Mouse (Mus musculus) hindbrain, embryonic 14.5 days (tissue): ENCODE results near the gene Cdh1. TPM values are rescaled to one million over a fixed set of nuclear protein-coding genes. Genes with fewer than 3 reads are reported as not detected.
"Not testable (repeated sequence)": the region's sequence is repeated elsewhere in the genome, so short reads cannot be mapped to it uniquely, and the experiment has no call there.

ENCODE experiments used
- ATAC-seq: fragments of 200-750 bp; cut with Nextera tagmentation; 2 replicates; pipeline ENCODE4 v1.8.0; 2017; ENCODE audit warnings: moderate number of reproducible peaks, mild to moderate bottlenecking, moderate TSS enrichment, moderate library complexity; ENCODE audit not compliant: low FRiP score
- DNase-seq: peaks from one replicate; pipeline ENCODE4 v3.0.0-alpha.2; 2015; ENCODE audit warnings: low spot score
- H3K27ac ChIP-seq: fragments of 300-500 bp; sonication (generic); 2 replicates; pipeline ENCODE4 v1.5.1; 2014; ENCODE audit warnings: mild to moderate bottlenecking, moderate library complexity
- H3K27me3 ChIP-seq: fragments of 300-500 bp; sonication (generic); 2 replicates; pipeline ENCODE4 v1.6.1; 2014; ENCODE audit warnings: mild to moderate bottlenecking, low read length, mixed read lengths; ENCODE audit not compliant: control insufficient read depth, insufficient read depth
- H3K36me3 ChIP-seq: fragments of 300-500 bp; sonication (generic); replicated peaks from 2 replicates; pipeline ENCODE4 v1.6.1; 2014; ENCODE audit not compliant: control insufficient read depth, insufficient read depth
- H3K4me1 ChIP-seq: fragments of 300-500 bp; sonication (generic); replicated peaks from 2 replicates; pipeline ENCODE4 v1.6.1; 2014; ENCODE audit warnings: antibody characterized with exemption, low read length, mixed read lengths; ENCODE audit not compliant: control insufficient read depth, insufficient read depth
- H3K4me2 ChIP-seq: fragments of 300-500 bp; sonication (generic); replicated peaks from 2 replicates; pipeline ENCODE4 v1.6.1; 2014; ENCODE audit warnings: mild to moderate bottlenecking, moderate library complexity
- H3K4me3 ChIP-seq: fragments of 300-500 bp; sonication (generic); replicated peaks from 2 replicates; pipeline ENCODE4 v1.5.1; 2014; ENCODE audit warnings: mild to moderate bottlenecking, low read length
- H3K9ac ChIP-seq: fragments of 300-500 bp; sonication (generic); 2 replicates; pipeline ENCODE4 v1.6.1; 2014
- H3K9me3 ChIP-seq: fragments of 300-500 bp; sonication (generic); 2 replicates; pipeline ENCODE4 v1.6.1; 2016; ENCODE audit warnings: low read length; ENCODE audit not compliant: control insufficient read depth
- WGBS: fragments of 180-500 bp; shearing (Covaris S2); extraction: QIAGEN DNeasy Blood & Tissue Kit; methylation state at CpG from one replicate; pipeline ENCODE4 v1.1.7; 2014; 5-methylcytosine and 5-hydroxymethylcytosine counted together
- polyA plus RNA-seq: library from polyadenylated mRNA; unstranded; fragments of >200 nt; fragmentation: Nextera tagmentation; extraction: Ambion mirVana; gene quantifications from 2 replicates; pipeline ENCODE4 v1.2.1, GENCODE M21; 2014

Cdh1 gene
- polyA plus RNA-seq, 1 experiment from 2014 or later = 1.5 TPM

DNA sequence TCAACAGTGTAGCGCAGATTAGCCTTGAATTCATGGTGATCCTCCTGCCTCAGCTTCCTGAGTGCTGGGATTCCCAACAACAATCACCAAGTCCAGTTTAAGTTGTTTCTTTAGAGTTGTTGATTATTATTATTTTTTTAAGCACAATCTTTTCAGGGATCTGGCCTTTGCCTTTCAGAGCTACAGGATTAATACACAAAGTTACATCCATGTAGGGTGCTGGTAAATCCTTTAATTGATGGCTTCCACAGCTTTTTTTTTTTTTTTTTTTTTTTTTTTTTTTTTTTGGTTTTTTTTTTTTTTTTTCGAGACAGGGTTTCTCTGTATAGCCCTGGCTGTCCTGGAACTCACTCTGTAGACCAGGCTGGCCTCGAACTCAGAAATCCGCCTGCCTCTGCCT is 4.6 kb downstream of the Cdh1 start:
- H3K36me3 ChIP-seq, H3K27ac ChIP-seq, H3K4me3 ChIP-seq, H3K9ac ChIP-seq, ATAC-seq, H3K9me3 ChIP-seq, H3K4me2 ChIP-seq, DNase-seq: not testable (repeated sequence)
- Histone ChIP-seq H3K4me1 (peaks cover 15% of the 10 kb centered on the region; the same call in 1 of the 2 replicates), H3K27me3 (peaks cover 47% of the 10 kb centered on the region)
- WGBS = 100% methylated on average over 3 of the region's 4 CpGs

DNA sequence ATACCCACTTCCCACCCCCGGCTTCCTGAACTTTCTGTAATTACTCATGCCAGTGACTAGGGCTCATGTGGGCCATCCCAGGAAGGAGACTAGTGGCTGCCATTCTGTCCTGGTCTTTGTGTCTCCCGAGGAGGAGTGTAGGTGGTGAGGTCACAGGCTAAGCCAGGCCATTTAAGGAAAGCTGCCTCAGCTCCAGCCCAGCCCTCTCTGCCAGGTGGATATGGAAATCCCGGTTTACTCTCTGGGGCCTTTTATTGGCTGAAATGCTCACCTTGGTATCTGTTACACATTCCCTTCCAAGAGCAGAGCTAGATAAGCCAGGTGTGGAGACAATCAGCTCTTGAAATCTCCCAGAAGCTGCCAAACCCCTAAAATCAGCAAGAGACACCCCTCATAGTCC is 5.3 kb downstream of the Cdh1 start:
- H3K9me3 ChIP-seq = no peaks in the 10 kb centered on the region
- peaks cover 41% of the 10 kb centered on the region for H3K27me3 ChIP-seq
- DNase-seq = no peak
- H3K9ac ChIP-seq = no peak overlapping the region
- WGBS = 80% methylated on average over 3 of the region's 3 CpGs
- H3K4me3 ChIP-seq = no peak overlapping the region
- peaks cover 9% of the 10 kb centered on the region; the same call in 1 of the 2 replicates for H3K4me1 ChIP-seq
- no peaks in the 10 kb centered on the region for H3K36me3 ChIP-seq
- no peak overlapping the region for H3K27ac ChIP-seq
- no peak overlapping the region for H3K4me2 ChIP-seq
- no peak for ATAC-seq

DNA sequence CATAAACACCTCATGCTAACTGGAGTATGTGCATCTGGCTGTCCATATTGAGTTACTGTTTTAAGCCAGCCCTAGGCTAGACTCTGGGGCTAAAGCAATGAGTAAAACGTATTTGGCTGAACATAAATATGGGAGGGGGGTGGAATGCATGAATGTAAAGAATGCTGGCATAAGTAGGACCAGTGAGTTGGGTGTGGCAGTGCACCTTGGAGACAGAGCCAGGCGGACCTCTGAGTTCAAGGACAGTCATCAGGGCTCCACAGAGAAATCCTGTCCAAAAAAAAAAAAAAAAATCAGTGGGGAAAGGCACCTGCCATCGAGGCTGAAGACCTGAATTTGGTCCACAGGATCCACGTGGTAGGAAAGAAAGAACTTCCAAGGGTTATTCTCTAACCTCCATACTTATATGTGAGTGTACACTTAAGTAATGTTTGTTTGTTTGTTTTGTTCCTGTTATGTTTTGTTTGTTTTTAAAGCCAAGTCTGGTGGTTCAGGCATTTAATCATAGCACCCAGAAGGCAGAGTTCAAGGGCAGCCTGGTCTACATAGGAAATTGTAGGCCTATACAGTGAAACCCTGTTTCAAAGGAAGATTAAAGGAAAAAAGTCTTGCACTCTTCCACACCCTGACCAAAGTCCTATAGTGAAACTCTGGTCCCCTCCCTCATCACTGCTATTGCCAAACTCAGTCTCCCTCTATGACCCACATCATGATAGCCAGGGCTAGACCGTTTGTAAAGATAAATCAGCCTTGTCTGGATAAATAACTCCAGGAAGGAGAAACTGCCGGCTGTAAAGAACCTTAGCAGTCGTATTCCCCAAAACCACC is 6.1 kb downstream of the Cdh1 start:
- Histone ChIP-seq H3K27ac (no peak overlapping the region), H3K4me1 (0 out of 2 replicates have a peak, but pooled peaks cover under 1% of the 10 kb centered on the region), H3K36me3 (no peaks in the 10 kb centered on the region), H3K9ac (no peak overlapping the region), H3K27me3 (peaks cover 33% of the 10 kb centered on the region), H3K4me3 (no peak overlapping the region), H3K9me3 (no peaks in the 10 kb centered on the region), H3K4me2 (no peak overlapping the region)
- WGBS = 71% methylated on average over 7 of the region's 7 CpGs
- ATAC-seq (no peak), DNase-seq (no peak)

DNA sequence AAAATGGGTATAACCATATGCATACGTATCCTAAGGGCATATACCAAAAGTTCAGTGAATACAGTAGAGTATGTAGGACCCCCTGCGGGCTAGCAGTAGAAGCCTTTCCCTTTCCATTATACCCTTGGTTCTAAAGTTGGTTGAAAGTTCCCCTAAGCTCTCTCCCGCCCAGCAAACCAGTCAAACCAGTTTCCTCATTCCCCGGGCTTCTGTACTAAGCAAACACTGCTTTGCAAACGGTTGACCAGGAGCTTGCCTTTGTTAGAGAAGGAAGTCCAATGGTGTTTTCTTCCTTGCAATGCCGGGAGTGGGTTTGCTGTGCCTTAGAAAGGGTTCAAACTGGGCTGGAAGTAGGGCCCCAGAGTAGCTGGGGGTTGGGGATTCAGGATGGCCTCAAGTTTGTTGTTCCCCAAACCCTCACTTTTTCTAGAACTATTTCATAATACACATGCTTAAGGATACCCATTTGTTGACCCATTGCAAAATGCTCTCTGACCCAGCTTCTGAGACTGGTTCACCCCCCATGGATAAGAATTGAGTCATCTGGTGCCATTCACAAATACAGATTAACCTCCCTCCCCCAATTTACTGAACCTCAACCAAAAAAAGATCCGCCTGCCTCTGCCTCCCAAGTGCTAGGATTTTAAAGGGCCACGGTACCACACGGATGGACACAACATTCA is 7.9 kb downstream of the Cdh1 start:
- ATAC-seq (no peak), DNase-seq (no peak)
- Histone ChIP-seq H3K4me3 (no peak overlapping the region), H3K36me3 (no peaks in the 10 kb centered on the region), H3K4me2 (no peak overlapping the region), H3K9ac (no peak overlapping the region), H3K27ac (no peak overlapping the region), H3K9me3 (no peaks in the 10 kb centered on the region), H3K4me1 (no peaks in the 10 kb centered on the region), H3K27me3 (peaks cover 15% of the 10 kb centered on the region)
- WGBS = 67% methylated on average over 9 of the region's 9 CpGs

DNA sequence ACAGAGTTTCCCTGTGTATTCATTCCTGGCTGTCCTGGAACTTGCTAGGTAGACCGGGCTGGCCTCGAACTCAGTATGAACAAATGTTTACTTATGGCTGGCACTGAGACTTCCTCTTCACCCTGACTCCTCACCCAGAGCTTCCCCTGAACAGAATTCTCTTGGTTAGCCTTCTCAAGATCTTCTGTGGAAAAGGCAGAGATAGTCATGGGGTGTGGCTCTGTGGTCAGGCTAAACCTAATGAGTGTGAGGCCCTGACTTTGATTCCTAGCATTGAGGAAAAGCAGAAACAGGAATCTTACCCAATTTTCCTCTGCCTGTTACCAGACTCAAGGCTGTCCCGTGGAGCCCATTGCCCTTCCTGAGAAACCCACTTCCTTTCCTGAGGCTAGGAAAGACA is 8.9 kb downstream of the Cdh1 start:
- Histone ChIP-seq H3K4me1 (no peaks in the 10 kb centered on the region), H3K36me3 (no peaks in the 10 kb centered on the region), H3K4me2 (no peak overlapping the region), H3K27me3 (peaks cover 7% of the 10 kb centered on the region), H3K9me3 (no peaks in the 10 kb centered on the region), H3K9ac (no peak overlapping the region), H3K4me3 (no peak overlapping the region), H3K27ac (no peak overlapping the region)
- no peak for ATAC-seq
- 78% methylated on average over 3 of the region's 3 CpGs for WGBS
- no peak for DNase-seq

DNA sequence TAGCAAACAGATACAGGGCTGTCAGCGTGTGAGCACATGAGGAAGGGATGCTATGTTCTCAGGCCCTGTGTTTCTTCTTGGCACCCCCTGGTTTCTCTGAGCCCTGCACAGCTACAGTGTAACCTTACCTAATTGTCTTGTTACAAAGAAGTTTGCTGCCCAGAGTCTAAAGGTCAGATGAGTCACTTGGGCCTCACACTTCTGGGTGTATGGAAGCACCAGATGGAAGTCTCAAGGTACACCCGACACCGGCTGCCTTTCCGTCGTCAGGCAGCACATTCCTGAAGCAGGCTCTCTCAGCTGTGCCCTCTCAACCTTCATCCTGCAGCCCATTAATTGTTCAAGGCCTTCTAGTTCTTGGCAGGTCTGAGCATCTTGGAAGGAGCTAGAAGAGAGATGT is 11.6 kb downstream of the Cdh1 start:
- WGBS = 67% methylated on average over 5 of the region's 5 CpGs

DNA sequence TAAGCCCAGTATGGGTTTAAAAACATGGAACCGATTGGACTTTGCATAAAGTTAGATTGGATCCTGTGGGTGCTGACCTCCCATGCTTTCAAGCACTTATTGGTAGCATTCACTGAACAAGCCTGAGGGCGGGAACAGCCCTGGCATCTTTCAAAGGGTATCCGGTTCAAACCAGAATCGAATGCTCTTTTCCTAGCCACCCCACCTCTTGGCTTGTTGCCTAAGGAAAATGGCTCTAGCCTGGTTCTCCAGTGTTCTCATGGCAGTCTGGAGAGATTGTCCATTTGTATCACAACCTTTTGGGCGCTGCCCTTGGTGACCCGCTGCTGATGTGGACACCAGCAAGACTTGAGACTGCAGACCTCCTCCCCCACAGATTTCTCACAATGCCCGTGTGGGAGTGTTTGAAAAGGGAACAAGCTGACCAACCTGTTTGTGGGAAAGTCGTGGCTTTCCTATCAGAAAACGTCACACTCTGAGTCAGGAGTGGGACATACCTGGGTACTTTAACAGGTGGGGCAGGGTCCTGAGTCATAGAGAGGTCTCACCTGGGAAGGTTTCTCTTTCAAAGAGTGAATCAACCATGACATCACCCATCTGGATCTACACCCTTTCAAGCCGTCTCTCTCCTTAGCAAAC is 12.6 kb downstream of the Cdh1 start:
- Histone ChIP-seq H3K4me2 (no peak overlapping the region), H3K9me3 (no peaks in the 10 kb centered on the region), H3K27me3 (no peaks in the 10 kb centered on the region), H3K4me1 (no peaks in the 10 kb centered on the region), H3K4me3 (no peak overlapping the region), H3K27ac (no peak overlapping the region), H3K36me3 (no peaks in the 10 kb centered on the region), H3K9ac (no peak overlapping the region)
- WGBS = 85% methylated on average over 10 of the region's 10 CpGs
- DNase-seq (no peak), ATAC-seq (no peak)

More for the DNA sequence above, 11.6 kb downstream of the Cdh1 start:
- Histone ChIP-seq H3K36me3 (no peaks in the 10 kb centered on the region), H3K27ac (no peak overlapping the region), H3K9ac (no peak overlapping the region), H3K9me3 (no peaks in the 10 kb centered on the region), H3K27me3 (no peaks in the 10 kb centered on the region), H3K4me2 (no peak overlapping the region), H3K4me3 (no peak overlapping the region), H3K4me1 (no peaks in the 10 kb centered on the region)
- ATAC-seq (no peak), DNase-seq (no peak)

DNA sequence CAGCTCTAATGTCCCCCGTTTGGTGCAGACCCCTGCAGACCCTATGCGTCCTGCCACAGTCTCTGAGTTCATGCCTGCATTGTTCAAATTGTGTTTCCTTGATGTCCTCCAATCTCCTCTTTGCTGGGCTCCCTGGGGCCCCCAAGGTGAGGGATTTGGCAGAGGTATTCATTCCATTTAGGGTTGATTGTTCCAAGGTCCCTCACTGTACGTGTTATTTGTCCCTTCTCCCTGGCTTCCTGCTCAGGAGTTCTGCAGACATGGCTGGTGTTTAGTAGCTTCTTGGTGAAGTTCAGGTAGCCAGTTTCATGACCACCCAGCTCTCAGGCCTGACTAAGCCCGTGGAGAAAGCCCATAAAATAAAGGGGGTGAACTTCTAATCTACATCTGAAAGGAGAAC is 13.5 kb downstream of the Cdh1 start:
- Histone ChIP-seq H3K36me3 (no peaks in the 10 kb centered on the region), H3K4me2 (no peak overlapping the region), H3K27me3 (no peaks in the 10 kb centered on the region), H3K4me3 (no peak overlapping the region), H3K27ac (no peak overlapping the region), H3K9me3 (no peaks in the 10 kb centered on the region), H3K4me1 (no peaks in the 10 kb centered on the region), H3K9ac (no peak overlapping the region)
- no peak for ATAC-seq
- 50% methylated on average over 4 of the region's 4 CpGs for WGBS
- DNase-seq = no peak

DNA sequence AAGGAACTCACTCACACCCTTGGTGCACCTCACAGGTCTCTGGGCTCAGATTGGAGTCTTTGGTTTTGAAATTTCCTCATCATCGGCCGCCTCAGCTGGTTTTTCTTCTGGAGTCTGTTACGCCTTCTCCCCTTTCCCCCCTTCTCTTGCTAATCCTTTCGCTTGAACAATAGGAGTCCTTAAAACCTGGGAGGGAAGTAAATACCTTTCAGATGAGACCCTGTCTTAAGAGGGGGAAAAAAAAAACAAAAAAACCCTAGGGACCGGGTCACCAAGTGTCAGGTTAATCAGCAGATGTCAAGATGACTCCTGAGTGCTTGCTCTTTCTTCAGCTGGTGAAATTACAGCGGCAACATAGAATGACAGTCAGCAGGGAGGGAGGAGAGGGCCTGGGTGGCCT is 14.0 kb downstream of the Cdh1 start:
- Histone ChIP-seq H3K9me3 (no peaks in the 10 kb centered on the region), H3K36me3 (no peaks in the 10 kb centered on the region), H3K27ac (no peak overlapping the region), H3K4me1 (no peaks in the 10 kb centered on the region), H3K9ac (no peak overlapping the region), H3K27me3 (no peaks in the 10 kb centered on the region), H3K4me2 (no peak overlapping the region), H3K4me3 (no peak overlapping the region)
- ATAC-seq (no peak), DNase-seq (no peak)
- WGBS = 38% methylated on average over 6 of the region's 6 CpGs
